In the genomic region with DNA sequence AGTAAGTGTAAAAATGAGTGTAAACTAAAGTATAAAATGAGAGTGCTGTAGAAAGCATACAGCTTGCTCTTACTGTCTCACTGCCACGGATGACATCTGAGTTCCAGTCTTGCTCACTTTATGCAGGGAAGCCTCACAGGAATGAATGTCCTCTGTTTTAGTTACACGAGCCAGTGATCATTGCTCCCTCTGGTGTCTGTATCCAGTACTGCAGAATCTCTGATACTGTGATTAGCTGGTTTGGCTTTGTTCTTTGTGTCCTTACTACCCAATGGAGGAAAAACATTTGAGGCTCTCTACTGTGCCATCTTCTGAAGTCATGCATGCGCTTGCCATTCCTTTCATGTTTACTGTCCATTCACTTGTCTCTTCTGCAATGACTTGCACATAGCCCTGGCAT, we compare ENCODE assay signal across 8 mouse cellular contexts.
DNase-seq lines count a peak whose midpoint lies in the region; ATAC-seq and TF ChIP-seq lines count a peak whose summit lies in the region.

No protein-coding gene starts in this region.

- peak; percentile 40 to 98 (median 80); a peak in 5 of 6 replicates for TF ChIP-seq CTCF in MEL (IDR thresholded peaks at IDR 0.05 in 2 of 3, conservative IDR thresholded peaks at IDR 0.05 in 1 of 3; ENCODE audit: control insufficient read depth in 1 of 3, insufficient read depth in 1 of 3, low read depth in 2 of 3, low read length in 3 of 3, poor library complexity in 1 of 3, severe bottlenecking in 1 of 3)
- peak; percentile 87 for TF ChIP-seq CTCF in liver, postnatal 0 days (IDR thresholded peaks at IDR 0.05; ENCODE audit: low read depth)

- H3K4me2 ChIP-seq in liver, postnatal 0 days (ENCODE audit: low read depth, low read length) = no peak overlapping the region

- no peak for TF ChIP-seq EP300 in MEL (IDR thresholded peaks at IDR 0.05; ENCODE audit: low read depth in 1 of 2, low read length in 2 of 2)
- no peak for TF ChIP-seq EP300 in liver, postnatal 0 days (IDR thresholded peaks at IDR 0.05; ENCODE audit: low read depth)

- H3K9me3 ChIP-seq in MEL (replicated peaks; ENCODE audit: insufficient read depth, low read length) = no peaks in the 10 kb centered on the region
- H3K9me3 ChIP-seq in liver, postnatal 0 days (ENCODE audit: low read length) = no peaks in the 10 kb centered on the region

- WGBS in liver, postnatal 0 days (ENCODE audit: insufficient replicate concordance) = 34% methylated on average over 3 of the region's 3 CpGs

- peak; percentile 61 to 66 for DNase-seq in B cell, adult 2 months
- peak; percentile 78 for DNase-seq in MEL (ENCODE audit: low read depth, low spot score)
- DNase-seq in cerebellum, adult 18-20 months = peak; percentile 71 to 77
- DNase-seq in frontal cortex, adult 2 months (ENCODE audit: extremely low spot score in 1 of 2, low spot score in 1 of 2) = peak; percentile 59 to 90
- DNase-seq in kidney, postnatal 10 days = peak; percentile 81
- peak; percentile 44 for DNase-seq in liver, postnatal 0 days
- DNase-seq in ovary, postnatal 36 days (ENCODE audit: low spot score) = no peak

- H3K27ac ChIP-seq in MEL (ENCODE audit: control insufficient read depth, low read depth, low read length) = no peak overlapping the region
- H3K27ac ChIP-seq in liver, postnatal 0 days (ENCODE audit: low read depth) = no peak overlapping the region

- peaks cover under 1 to 1% of the 10 kb centered on the region in 2 experiments; a peak in 2 of 4 replicates for H3K4me1 ChIP-seq in MEL (ENCODE audit: control insufficient read depth in 1 of 2, insufficient read depth in 2 of 2, low read length in 2 of 2)
- no peaks in the 10 kb centered on the region for H3K4me1 ChIP-seq in liver, postnatal 0 days (ENCODE audit: insufficient read depth)

- peak; percentile 65 for TF ChIP-seq RAD21 in MEL (IDR thresholded peaks at IDR 0.05; ENCODE audit: low read depth, low read length)

- H3K79me2 ChIP-seq in MEL (ENCODE audit: control insufficient read depth, insufficient read depth, low read length, poor library complexity) = no peaks in the 10 kb centered on the region

- no peak overlapping the region for H3K4me3 ChIP-seq in MEL (ENCODE audit: control insufficient read depth in 1 of 2, insufficient read depth in 1 of 2, low read depth in 2 of 2, low read length in 2 of 2)
- no peak overlapping the region for H3K4me3 ChIP-seq in liver, postnatal 0 days (ENCODE audit: low read depth, low read length)

- H3K27me3 ChIP-seq in MEL (ENCODE audit: control insufficient read depth in 1 of 2, insufficient read depth in 2 of 2, low read length in 2 of 2) = no peaks in the 10 kb centered on the region
- no peaks in the 10 kb centered on the region for H3K27me3 ChIP-seq in liver, postnatal 0 days (ENCODE audit: insufficient read depth, low read length)

- no peak for ATAC-seq in liver, postnatal 0 days
- ATAC-seq in neutrophil, adult 5-6 weeks (ENCODE audit: extremely low read depth, insufficient number of reproducible peaks, low FRiP score, poor library complexity, severe bottlenecking) = peak; percentile 51; the same call in 1 of the 2 replicates

- no peak for TF ChIP-seq POLR2A in MEL (IDR thresholded peaks at IDR 0.05; ENCODE audit: control insufficient read depth in 1 of 2, insufficient read depth in 1 of 2, low read depth in 1 of 2, low read length in 2 of 2, poor library complexity in 1 of 2)

- H3K9ac ChIP-seq in MEL (ENCODE audit: control insufficient read depth, low read depth, low read length, poor library complexity, severe bottlenecking) = no peak overlapping the region
- H3K9ac ChIP-seq in liver, postnatal 0 days (replicated peaks) = no peak overlapping the region

- H3K36me3 ChIP-seq in MEL (ENCODE audit: control insufficient read depth in 1 of 2, insufficient read depth in 2 of 2, low read length in 2 of 2) = peaks cover 0 to under 1% of the 10 kb centered on the region in 2 experiments; a peak in 1 of 4 replicates
- no peaks in the 10 kb centered on the region for H3K36me3 ChIP-seq in liver, postnatal 0 days (replicated peaks; ENCODE audit: insufficient read depth, low read length)

TF ChIP-seq in MEL, 35 proteins besides CTCF, POLR2A, EP300 and RAD21:
- TF ChIP-seq ELF1 (IDR thresholded peaks at IDR 0.05; ENCODE audit: low read depth, low read length) = no peak
- peak; percentile 52 for TF ChIP-seq ZC3H11A (IDR thresholded peaks at IDR 0.05; ENCODE audit: low read depth, low read length)
- TF ChIP-seq NRF1 (IDR thresholded peaks at IDR 0.05; ENCODE audit: insufficient read depth, low read depth, low read length, poor library complexity, severe bottlenecking) = no peak
- peak; percentile 36; the same call in 1 of the 2 replicates for TF ChIP-seq ZNF384 (IDR thresholded peaks at IDR 0.05; ENCODE audit: low read depth, low read length)
- TF ChIP-seq ZMIZ1 (IDR thresholded peaks at IDR 0.05; ENCODE audit: low read depth, low read length) = no peak
- TF ChIP-seq MAFK (IDR thresholded peaks at IDR 0.05; ENCODE audit: borderline replicate concordance, low read depth, low read length) = no peak
- no peak for TF ChIP-seq NELFE (IDR thresholded peaks at IDR 0.05; ENCODE audit: low read depth, low read length)
- no peak for TF ChIP-seq USF1 (IDR thresholded peaks at IDR 0.05; ENCODE audit: low read depth, low read length)
- no peak for TF ChIP-seq JUND (IDR thresholded peaks at IDR 0.05; ENCODE audit: low read depth, low read length)
- TF ChIP-seq SMC3 (IDR thresholded peaks at IDR 0.05; ENCODE audit: low read depth, low read length) = peak; percentile 93
- no peak for TF ChIP-seq MAX (IDR thresholded peaks at IDR 0.05; ENCODE audit: low read length)
- TF ChIP-seq MAZ (IDR thresholded peaks at IDR 0.05; ENCODE audit: low read depth, low read length) = no peak
- TF ChIP-seq TCF12 (IDR thresholded peaks at IDR 0.05; ENCODE audit: low read depth, low read length) = no peak
- TF ChIP-seq ETS1 (IDR thresholded peaks at IDR 0.05; ENCODE audit: low read depth, low read length) = no peak
- TF ChIP-seq UBTF (IDR thresholded peaks at IDR 0.05; ENCODE audit: borderline replicate concordance, insufficient read depth, low read depth, low read length) = no peak
- no peak for TF ChIP-seq TBP (IDR thresholded peaks at IDR 0.05; ENCODE audit: low read depth, low read length)
